Mouse (Mus musculus) spleen, embryonic (tissue): ENCODE results near the gene Map4k4.

Experiments
- CTCF ChIA-PET: fragments of 350-600 bp; sonication (Branson Sonifier 250); formaldehyde crosslinking; loops from one replicate; lab custom pipeline; 2022; lab: Charles Lee

Map4k4 gene

DNA sequence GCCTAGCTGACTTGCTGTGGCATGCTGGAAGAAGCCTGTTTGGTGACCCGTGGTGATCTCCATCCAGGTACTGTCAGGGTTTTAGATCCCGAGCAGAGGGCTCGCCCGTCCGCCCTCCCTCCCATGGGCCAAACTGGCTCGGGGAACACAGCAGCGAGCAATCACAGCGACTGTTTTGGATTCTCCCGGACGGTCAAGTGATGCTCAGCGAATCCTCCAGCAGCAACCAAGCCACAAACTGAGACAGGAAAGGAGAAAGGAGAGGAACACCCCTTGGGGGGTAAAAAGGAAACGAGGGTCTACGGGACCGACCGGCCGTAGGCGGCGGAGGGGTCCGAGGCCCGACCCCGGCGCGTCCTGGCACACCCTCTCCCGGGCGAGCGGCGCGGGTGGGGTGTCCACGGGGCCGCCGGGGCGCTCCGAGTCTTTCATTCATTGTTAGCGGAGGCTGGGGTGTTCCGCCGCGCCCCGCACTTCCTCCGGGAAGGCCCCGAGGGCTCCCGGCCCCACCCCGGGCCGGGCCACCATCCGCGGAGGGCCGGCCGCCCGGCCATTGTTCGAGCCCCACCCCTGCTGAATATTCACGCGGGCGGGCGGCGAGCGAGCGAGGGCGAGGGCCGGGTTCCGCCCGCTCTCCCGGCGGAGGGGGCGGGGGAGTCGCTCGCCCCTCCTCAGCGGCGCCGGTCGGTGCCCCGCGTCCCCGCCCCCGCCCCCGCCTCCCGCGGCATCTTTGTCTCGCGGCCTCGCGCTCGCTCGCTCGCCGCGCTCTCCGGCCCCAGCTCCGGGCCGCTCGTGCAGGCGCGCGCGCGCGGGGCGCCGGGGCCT is at the start of gene Map4k4:
Gene Map4k4, plus strand, starts transcription at position 733 of the 825 bp plus-strand sequence.
- CTCF ChIA-PET: interaction anchor here (0.6 to 1.0 kb wide), 2 partner anchors 24 to 132 kb away, joined by 5 to 20 read pairs; no protein-coding TSS in a partner anchor

DNA sequence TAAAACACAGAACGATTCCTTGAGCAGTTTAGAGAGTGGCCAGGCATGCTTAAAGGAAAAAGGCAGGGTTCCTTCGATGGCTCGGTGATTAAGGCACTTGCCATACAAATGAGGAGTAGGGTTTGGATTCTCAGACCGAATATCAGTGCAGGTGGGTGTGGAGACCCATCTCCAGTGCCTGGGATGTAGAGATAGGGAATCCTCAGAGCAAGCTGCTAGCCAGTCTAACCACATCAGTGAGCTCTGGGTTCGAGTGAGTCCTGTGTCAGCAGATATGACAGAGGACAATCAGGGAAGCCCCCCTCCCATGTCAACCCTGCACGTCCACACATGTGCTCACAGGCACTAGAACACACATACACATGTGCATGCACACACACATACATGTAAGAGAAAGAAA is 44.8 kb upstream of the Map4k4 start:
- CTCF ChIA-PET: no interaction called here

DNA sequence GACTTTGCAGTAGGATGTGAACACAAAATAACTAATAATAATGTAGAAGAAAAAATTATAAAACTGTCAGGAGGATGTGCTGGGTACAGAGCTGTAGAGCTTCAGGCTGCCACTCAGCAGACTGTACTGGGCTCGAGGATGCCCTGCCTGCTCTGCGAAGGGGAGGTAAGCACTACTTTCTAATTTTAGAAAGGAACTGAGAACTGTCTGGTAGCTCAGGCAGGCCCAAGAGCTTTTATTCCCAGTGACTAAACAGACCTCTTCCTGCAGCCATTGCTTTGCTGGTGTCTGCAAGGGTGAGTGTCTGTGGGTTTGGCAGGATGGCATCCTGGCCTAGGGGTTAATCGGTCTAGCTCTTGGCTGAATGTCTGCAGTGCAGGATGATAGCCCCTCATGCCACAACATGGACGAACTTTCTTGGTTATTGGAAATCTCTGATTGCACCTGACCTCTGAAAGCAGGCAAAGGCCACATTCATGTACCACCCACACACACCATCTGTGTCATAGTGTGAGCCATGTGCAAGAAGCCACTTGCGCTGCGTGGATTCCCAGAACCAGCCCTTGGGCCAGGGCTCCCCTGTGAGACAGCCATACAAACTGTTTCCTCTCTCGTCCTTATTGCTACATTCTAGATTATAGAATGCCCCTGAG is 43.8 kb upstream of the Map4k4 start:
- CTCF ChIA-PET: no interaction called here

DNA sequence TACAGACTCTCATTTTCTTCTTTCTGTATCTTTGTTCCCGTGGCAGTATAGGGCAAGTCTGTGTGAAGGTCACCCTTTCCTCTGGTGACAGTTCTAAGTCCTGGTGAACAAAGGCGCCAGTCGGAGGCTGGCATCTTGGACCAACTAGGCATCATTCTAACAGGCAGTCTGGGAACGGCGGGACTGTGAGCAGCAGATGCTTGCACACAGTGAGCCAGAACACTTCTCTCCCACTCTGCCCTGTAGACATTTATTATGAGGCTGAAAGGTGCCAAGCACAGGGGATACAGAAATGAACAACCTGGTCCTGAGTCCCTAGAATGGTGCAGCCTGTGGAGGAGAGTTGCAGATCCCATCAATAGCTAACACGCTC is 43.3 kb upstream of the Map4k4 start:
- CTCF ChIA-PET: no interaction called here

DNA sequence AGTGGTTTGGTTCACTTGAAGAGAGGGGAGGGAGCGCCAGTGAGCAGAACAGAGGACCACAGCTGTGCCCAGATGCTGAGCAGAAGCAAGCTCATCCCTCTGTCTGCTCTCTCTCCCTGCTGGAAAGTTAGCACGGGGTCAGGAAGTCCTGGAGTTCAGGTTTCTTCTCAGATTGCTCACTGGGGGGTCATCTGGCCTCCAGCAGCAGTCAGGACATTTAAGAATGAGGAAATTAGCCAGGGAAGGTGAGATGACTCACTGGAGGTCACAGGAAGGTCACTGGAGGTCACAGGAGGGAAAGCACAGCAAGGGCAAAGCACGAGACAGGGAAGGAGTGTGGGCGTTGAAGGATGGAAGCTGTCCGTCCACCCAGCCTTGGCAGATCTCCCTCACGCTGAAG is 41.5 kb upstream of the Map4k4 start:
- CTCF ChIA-PET: no interaction called here

DNA sequence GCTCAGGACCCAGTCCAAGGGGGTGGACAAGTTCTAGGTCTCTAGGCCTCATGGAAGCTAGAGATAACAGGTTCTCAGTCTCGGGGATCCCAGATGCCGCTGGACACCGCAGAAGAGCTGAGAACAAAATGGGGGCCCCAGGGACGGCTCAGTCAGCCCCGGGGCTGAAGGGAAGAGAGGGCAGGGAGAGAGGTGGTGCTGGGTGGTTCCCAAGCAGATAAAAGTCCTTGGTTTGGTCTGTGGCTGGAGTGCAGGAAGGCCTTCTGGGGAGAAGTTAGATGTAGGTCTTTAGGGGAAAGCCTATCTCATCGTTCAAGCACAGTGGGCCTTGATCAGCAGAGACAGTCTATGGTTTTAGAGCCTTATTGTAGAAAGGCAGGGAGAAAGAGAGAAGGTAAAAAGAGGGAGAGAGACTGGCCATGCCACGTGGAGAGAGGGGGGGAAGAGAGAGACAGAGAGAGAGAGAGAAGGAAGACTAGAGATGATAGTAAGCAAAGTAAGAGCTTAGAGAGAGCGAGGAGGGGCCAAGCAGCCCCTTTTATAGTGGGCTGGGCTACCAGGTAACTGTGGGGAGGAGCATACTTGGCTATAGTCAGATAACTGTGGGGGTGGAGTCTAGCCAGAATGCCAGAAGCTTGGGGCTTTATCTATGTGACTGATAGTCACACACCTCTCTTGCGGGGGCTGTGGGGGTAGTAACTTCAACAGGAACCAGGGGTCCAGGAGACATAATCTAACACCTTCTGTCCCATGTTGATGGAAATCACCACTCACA is 34.2 kb upstream of the Map4k4 start:
- CTCF ChIA-PET: no interaction called here

DNA sequence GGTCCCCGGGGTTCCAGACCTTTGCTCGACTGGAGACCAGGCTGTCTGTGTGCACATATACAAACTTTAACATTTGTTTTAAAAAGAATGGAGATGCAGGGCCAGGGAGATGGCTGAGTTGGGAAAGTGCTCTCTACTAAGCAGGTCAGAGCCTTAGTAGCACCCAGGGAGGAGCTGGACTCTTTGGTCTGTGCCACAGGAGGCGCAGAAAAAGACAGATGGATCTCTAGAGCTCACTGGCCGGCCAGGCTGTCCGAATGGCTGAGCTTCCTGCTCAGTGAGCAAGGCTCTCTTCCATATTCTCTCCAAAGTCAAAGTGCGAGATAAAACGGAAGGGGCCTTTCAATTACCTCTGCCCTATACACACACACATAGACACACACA is 33.6 kb upstream of the Map4k4 start:
- CTCF ChIA-PET: no interaction called here

DNA sequence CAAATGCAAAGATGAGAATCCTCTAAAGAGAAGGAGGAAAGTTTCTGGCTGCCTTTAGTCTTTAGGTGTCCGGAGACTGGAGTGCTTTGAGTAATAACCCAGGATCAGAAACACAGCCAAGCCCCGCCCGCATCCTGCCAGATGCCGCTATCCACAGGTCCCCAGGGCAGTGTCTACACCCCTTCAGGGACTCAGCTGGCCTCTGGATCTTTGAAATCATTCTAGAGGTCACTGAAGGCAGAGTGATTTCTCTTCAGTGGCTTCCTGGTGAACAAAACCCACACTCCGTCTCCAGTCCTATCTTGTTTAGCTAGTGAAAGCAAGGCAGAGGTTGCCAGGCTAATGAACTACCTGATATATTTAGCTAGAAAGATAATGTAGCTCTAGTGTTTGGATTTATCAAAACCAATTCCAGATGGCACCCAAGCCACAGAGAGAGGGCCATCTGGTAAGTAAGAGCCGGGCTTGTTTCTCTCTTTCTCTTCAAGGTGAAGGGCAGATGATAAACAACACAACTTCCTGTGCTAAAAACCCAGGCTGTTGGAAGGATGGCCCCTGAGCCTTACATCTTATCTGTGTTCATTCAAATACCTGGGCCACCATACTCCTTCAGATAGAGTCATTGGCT is 32.6 kb upstream of the Map4k4 start:
- CTCF ChIA-PET: no interaction called here

DNA sequence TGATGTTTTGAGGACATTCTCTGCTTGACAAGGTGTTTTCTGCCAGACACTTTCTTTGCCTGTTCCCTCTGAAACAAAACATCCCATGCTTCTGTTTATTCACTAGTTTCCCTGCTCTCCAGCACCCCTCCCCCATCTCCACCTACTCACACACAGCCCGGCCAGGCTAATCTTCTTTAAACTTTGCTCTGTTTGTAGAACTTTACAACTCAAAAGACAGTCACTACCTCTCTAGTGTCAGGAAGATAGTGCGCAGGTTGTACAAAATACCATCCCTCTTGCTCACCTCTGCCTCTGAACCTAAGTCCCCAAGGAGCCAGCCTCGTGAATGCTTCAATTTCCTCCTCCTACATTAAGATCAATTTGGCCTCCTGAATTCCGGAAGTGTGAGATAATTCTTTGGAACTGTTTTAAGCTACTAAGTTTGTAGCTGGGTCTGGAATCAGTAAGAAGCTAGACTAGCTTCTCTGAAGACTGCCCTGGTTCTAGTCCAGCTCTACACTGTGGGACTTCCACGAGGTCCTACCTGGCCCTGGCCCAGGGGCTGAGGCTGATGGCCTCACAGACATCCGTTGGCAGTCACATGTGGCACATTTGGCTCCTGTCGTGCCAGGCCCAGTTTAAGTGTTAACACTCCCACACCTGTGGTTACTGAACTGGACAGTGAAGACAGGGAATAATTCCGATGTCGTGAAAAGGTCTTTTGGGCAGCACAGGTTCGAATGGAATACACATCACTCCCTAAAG is 31.7 kb upstream of the Map4k4 start:
- CTCF ChIA-PET: no interaction called here

DNA sequence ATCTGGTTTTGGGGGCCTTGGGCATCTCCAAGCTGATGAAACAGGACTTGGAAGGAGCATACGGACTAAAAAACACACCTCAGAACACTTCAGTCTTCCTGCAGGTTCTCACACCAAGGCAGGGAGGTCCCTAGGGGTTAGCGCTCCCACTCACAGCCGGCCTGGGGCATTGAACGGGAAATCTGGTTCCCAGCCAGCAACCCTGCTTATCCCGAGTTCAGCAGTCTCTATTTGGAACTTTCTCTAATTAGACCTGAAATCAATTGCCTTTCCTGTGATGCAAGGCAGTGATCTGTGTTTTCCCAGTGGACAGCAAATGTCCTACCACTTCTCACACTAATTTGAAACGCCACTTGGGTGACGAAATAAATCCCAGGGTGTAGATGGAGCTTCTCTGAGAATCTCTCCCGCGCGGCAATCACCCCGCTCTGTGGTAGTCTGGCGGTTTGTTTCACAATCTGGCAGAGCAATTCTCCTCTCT is 31.0 kb upstream of the Map4k4 start:
- CTCF ChIA-PET: no interaction called here

DNA sequence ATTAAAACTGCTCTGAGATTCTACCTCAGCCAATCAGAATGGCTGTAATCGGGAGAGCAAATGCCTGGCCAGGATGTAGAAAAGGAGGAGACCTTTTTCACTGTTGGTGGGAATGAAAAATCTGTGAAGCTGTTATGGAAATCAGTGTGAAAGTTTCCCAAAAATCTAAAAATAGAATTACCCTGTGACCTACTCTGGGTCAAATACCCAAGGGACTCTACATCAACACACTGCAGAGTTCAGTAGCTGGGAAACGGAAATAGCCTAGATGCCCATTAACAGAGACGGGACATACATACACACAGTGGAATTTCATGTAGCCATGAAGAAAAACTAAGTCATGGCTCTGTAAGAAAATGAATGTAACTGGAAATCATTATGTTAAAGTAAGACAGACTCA is 22.7 kb upstream of the Map4k4 start:
- CTCF ChIA-PET: no interaction called here

DNA sequence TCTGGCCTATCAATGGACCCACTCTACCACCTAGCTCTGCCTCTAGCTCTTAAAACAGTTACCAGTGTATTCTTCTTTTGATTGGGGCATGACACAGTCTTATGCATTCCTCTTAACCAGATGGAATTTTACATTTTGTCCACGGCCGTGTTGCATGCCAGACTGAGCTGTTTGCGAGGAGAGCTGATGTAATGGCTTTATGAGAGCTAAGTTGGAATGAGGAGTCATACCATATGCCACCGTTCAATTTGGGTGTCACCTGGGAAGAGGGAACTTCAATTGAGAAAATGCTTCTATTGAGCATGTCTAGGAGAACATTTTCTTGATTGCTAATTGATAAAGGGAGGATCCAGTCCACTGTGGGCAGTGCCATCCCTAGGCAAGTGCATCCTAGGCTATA is 18.2 kb upstream of the Map4k4 start:
- CTCF ChIA-PET: no interaction called here

DNA sequence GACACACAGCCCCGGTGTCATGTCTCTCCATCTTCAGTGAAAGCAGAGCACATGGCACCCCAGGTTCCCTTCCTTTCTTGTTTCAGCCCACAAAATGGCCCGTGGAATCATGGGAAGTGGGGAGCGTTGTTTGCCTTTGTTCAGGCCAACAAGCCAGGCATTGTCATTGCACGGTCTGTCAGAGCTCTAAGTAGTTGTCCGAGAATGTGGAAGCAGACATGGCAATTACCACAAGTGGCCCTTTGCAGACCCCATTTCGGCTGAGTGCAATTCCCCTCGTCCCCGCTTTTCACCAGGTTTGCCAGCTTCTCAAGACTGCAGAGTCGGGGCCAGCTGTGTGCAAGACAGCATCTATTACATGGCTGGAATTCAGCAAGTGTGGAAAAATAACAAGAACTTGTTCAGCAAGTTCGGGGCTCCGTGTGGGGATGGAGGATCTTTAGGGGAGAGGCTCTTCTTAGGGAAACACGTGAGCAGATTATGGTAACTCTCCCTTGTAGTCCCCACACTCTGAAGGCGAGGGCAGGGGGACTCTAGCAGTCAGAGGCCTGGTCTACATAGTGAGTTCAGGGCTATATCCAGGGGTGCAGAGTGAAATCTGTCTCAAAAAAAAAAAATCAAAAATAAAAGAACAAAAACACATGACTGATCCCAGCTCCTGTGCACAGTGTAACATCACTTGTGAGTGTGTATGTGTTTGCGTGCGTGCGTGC is 15.8 kb upstream of the Map4k4 start:
- CTCF ChIA-PET: no interaction called here

DNA sequence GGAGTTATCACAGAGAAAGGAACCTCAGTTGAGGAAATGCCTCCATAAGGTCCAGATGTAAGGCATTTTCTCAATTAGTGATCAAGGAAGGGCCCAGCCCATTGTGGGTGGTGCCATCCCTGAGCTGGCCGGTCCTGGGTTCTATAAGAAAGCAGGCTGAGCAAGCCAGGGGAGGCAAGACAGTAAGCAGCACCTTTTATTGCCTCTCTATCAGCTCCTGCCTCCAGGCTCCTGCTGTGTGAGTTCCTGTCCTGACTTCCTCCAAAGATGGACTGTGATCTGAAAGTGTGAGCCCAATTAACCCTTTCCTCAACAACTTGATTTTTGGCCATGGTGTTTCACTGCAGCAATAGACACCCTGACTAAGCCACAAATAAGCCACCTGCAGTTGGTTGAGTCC is 12.7 kb upstream of the Map4k4 start:
- CTCF ChIA-PET: no interaction called here

DNA sequence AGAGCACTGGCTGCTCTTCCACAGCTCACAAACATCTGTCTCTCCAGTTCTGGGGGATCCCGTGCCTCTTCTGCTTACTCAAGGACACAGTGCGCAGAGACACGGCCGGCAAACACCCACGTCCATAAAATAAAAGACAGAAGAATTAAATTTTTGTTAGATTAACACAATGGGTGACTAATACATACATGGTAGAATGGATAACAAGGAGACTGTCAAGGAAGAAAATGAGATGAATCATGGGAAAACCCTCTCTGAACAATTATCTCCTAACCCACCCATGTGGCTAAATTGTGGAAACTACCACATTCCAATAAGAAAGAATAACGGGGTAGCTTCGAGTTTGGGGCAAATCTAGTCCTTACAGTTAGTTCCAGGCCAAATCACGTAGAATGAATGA is 11.3 kb upstream of the Map4k4 start:
- CTCF ChIA-PET: interaction anchor here (0.6 kb wide), 1 partner anchor 655 kb away, joined by 3 read pairs; no protein-coding TSS in a partner anchor

DNA sequence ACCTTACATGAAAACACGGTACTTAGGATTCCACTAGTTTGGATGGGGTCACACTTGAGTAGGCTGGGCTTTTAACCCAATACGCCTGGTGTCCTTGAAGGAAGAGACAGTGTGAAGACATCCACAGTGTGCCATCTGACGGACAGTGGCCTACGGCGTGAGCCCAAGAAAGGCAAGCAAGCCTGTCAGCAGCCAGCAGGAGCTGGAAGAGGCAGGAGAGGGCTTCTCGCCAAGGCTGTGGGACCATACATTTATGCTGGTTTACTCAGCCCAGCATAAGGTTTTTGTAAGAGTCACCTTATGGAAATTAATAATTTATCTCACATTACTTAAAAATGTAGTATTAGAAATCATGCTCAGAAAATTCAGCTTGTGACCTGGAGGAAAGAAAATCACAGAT is 10.7 kb upstream of the Map4k4 start:
- CTCF ChIA-PET: interaction anchor here (0.7 kb wide), 1 partner anchor 46 kb away, joined by 9 read pairs; no protein-coding TSS in a partner anchor

DNA sequence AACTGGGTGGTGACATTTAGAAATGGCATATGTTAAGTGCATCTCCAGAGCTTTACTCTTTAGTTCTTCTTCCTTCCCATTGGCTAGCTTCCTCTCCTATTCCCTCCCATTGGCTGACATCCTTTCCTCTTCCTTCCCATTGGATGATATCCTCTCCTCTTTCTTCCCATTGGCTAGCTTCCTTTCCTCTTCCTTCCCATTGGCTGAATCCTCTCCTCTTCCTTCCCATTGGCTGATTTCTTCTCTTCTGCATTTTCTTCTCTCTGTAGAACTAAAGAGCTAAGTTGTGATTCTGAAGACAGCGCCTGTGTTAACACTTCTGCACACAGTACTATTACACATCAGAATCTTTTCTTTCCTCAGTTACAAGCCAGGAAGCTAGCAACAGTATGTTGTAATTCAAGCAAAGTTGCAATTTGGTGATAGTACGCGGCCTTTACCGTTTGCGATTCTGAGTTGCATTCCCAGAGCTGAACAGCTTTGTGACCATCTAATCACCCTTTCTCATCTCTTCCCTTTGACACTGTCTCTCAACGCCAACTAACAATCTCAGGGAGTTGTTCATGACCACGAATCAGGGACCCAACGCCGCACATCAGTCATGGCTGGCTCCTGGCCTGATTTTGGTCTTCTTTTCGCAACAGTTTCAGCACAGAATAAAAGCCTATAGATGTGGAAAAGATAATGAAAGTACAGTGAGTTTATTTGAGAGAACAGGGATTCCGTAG is 7.4 kb upstream of the Map4k4 start:
- CTCF ChIA-PET: interaction anchor here (0.6 to 0.7 kb wide), 2 partner anchors 45 to 66 kb away, joined by 3 to 4 read pairs; no protein-coding TSS in a partner anchor

DNA sequence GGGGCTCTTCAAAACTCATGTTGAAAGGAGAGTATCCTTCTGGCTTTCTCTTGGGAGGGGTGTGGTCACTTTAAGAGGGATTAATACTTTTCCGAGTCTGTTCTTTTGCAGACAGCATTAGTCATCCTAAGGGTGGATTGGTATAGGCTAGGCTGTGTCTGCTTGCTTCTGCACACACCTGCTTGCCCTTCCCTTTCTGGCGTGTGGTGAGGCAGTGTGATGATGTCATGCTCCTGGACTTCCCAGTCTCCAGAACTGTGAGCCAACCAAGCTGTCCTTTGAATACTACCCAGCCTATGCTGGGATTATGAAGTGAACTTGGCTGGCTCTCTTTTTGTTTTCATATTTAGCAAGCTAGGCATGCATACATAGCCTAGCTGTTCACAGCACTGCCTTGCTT is 5.6 kb upstream of the Map4k4 start:
- CTCF ChIA-PET: no interaction called here

DNA sequence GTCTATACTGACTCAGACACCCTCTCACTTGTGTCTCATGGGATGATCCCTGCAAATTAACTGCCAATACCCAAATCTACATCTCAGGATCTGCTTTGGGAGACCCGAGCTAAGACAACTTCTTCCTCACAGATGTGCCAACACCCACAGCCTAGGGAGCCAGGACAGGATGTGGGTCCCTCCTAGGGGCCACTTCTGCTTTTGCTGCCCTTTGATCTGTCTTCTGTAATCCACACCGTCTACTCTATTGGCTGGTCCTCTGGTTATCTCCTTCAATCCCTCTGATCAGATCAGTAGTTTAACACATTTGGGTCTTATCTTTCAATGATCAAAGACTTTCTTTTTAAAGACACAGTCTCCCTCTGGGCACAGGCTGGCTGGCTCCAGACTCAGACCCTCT is 5.2 kb upstream of the Map4k4 start:
- CTCF ChIA-PET: no interaction called here

DNA sequence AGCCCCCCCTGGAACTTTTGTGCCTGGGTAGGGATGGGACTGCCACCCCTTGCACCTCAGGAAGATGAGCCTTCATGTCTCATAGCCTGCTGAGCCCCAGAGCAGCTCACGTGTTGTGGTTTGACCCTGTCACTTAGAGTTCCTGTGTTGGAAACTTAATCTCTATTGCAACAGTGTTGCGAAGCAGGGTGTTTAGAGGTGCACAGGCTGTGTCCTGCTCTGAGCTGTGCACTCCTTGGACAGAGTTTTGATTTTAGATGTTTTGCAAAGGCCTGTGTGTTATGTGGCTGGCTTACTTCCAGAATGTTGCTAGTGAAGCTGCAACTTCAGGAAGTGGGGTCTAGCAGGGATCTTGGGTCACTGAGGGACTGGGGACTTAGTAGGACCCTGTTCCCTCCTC is 4.1 kb upstream of the Map4k4 start:
- CTCF ChIA-PET: no interaction called here
